Mouse (Mus musculus) kidney, postnatal 14 days (tissue): Measurements from ENCODE around the gene Fastk.
"Not testable (repeated sequence)": the region's sequence is repeated elsewhere in the genome, so short reads cannot be mapped to it uniquely, and the experiment has no call there.

Source experiments
- DNase-seq: peaks from one replicate; pipeline ENCODE4 v3.0.0; 2022; ENCODE audit warnings: mixed read lengths

Fastk gene

GRCm38 (mm10) chr5:24420381-24420780, 24.7 kb downstream of the Fastk start:
- DNase-seq = no peak

DNA sequence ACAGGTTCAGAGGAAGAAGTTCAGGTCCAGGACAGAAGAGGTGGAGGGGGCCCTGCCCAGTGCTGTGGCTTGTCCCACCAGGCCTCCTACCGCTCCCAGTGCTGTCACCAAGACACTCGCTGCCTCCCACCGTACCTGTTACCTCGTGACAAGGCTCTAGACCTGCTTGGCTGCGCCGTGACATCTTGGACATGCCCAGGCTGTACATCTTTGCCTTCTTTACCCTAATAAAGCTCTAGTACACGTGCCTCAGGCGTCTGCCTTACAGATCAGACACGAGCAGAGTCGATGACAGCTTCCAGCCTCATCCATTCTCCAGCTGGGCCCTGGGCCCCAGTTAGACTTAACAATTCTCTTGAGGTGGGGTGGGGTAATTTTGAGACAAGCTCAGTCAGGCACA, 27.5 kb downstream of the Fastk start:
- DNase-seq = no peak

- peak; percentile 72 for DNase-seq
These were observed 28.8 kb downstream of the Fastk start for GRCm38 (mm10) chr5:24416222-24416736.

- no peak for DNase-seq
These were observed 31.1 kb downstream of the Fastk start for GRCm38 (mm10) chr5:24413938-24414337.

- no peak for DNase-seq
These were observed 31.9 kb downstream of the Fastk start, which contains the start of gene Asic3 for GRCm38 (mm10) chr5:24413042-24413693. Asic3 (plus strand) TSS chr5:24413392.

GRCm38 (mm10) chr5:24412063-24412462, 33.0 kb downstream of the Fastk start:
- no peak for DNase-seq

GRCm38 (mm10) chr5:24409466-24409865, 35.6 kb downstream of the Fastk start:
- no peak for DNase-seq

DNA sequence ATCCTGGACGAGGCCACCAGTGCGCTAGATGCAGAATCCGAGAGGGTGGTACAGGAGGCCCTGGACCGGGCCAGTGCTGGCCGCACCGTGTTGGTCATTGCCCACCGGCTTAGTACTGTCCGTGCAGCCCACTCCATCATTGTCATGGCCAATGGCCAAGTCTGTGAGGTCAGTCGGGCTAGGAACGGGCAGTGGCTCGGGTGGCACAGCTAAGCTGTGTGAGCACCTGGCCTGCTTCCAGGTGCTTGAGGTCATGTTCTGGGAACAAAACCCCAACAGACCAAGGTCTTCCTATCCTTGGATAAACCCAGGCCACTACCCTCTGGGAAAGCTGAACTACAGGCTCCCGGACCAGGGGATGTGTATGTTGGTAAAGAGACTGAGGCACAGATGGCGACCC, 36.4 kb downstream of the Fastk start:
- no peak for DNase-seq

- DNase-seq = no peak
These were observed 39.7 kb downstream of the Fastk start for GRCm38 (mm10) chr5:24405389-24405876.

GRCm38 (mm10) chr5:24404594-24405360, 40.3 kb downstream of the Fastk start:
- no peak for DNase-seq

GRCm38 (mm10) chr5:24401969-24402368, 43.1 kb downstream of the Fastk start:
- no peak for DNase-seq

DNA sequence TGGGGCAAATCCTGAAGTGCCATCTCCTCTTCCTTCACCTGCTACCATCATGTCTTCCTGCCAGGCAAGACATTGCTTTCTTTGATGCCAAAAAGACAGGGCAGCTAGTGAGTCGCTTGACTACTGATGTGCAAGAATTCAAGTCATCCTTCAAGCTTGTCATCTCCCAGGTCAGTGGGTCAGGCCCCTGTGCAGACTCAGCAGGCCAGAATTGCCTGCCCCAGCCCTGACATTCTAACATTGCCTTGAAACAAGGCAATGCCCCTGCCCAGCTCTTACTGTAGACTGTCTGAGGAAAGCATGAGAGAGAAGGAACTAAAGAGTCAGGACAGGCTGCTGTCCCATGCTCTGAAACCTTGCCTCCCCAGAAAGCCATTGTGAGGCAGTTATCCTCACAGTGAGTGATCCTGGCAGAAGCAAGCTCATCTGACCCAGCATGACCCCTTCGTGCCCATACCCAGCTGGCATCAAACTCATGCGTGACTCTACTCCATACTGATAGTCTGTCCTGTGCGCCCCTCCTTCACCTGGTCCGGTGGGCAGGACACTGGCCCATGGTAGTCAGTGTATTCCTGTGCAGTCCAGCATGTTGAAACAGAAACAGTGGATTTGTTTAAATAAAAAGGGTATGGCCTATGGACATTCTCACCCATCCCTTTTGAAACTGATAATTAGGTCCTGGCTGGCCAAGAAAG, 44.0 kb downstream of the Fastk start:
- no peak for DNase-seq

DNA sequence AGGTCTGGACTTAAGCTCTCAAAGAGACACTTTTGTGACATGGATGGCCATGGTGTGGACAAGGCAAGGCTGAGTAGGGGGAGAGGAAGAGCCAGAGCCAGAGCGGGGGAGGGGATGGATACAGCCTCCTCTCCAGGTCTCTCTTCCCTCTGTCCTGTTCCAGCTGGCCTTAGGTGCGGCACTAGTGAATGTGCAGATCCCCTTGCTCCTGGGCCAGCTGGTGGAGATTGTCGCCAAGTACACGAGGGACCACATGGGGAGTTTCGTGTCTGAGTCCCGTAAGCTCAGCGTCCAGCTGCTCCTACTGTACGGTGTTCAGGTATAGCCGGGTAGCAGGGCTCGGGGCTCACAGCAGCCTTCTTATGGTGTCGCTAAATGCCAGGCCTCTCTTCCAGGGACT, 44.7 kb downstream of the Fastk start:
- no peak for DNase-seq

- DNase-seq = no peak
These were observed 45.4 kb downstream of the Fastk start for GRCm38 (mm10) chr5:24399686-24400085.

GRCm38 (mm10) chr5:24396254-24396653, 48.8 kb downstream of the Fastk start:
- not testable (repeated sequence) for DNase-seq

DNA sequence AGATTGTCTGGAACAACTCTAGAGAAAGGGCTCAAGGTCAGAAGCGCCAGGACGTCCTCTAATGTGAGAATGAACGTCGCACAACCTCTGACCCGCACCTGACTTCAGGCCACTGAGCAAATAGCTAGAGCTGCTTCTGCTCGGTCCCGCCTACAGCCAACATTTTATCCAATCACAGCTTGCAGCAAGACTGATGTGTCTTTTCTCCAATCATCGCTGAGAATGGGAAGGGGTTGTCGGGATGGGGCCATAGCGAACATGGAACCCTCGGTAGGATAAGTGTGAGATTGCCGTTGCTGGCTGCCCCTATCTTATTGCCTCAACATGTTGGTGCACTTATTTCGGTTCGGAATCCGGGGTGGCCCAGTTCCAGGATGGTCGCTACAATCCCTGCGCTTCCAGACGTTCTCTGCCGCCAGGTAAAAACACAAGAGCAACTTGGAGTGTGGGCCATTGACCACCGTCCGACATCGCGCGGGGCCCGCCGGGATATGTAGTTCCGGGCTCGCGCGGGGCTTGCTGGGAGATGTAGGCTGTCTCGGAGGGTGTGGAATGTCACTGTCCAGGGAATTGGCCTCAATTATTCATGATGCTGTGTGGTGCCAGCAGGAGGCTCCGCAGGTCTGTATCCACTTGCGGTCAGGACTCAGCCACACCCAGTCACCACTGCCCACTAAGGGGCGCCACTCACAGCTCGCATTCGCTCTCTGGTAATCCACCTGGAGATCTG, 50.8 kb downstream of the Fastk start:
- peak; percentile 96 for DNase-seq

DNA sequence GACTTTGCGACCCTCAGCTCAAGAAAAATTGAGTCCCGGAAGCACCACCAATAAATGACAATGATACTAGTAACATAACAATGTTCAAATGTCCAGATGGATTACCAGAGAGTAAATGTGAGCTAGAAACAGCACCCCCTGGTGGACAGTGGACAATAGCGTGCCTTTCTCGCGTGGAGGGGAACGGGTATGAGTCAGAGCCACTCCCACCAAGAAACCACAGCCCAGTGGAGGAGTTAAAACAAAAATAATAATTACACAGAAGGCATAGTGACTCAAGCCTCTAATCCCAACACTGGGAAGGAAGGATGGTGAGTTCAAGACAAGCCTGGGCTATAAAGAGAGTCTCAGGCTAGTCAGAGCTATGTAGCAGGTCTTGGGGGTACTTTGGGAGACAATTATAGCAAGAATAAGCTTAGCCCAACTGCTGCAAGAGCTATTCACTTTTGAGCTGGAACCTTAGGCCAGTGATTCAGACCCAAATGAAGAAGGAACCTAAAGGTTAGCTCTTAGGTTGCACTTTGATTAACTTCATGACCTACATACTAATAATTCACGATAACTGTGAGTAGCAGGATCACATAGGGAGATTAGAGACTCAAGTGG, 51.6 kb downstream of the Fastk start, which contains the start of gene Abcb8:
TSS of gene Abcb8 (plus strand) at position 272 of the 606 bp plus-strand sequence.
- DNase-seq = peak; percentile 84

DNA sequence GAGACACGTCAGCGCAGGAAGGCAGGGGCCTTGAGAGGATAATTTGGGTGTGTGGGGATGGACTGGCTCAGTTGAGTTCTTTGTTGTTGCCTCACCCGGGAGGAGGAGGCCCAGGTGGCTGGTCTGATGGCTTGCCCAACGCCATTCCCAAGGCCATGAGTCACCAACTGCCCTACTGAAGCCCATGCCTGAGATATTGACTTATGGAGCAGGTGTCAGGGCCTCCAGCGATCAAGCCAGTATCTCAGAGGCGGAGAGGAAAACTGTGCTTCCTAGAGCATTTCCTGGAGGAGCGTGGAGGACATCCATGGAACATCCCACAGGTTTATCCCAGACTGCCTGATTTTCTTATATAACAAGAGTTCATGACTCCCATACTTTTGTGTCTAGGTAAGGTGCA, 52.4 kb downstream of the Fastk start:
- no peak for DNase-seq

- DNase-seq = no peak
These were observed 53.2 kb downstream of the Fastk start, which contains the start of gene Atg9b for GRCm38 (mm10) chr5:24391864-24392263. Atg9b (minus strand) TSS chr5:24392143.

- DNase-seq = no peak
These were observed 55.4 kb downstream of the Fastk start for GRCm38 (mm10) chr5:24389658-24390020.

DNA sequence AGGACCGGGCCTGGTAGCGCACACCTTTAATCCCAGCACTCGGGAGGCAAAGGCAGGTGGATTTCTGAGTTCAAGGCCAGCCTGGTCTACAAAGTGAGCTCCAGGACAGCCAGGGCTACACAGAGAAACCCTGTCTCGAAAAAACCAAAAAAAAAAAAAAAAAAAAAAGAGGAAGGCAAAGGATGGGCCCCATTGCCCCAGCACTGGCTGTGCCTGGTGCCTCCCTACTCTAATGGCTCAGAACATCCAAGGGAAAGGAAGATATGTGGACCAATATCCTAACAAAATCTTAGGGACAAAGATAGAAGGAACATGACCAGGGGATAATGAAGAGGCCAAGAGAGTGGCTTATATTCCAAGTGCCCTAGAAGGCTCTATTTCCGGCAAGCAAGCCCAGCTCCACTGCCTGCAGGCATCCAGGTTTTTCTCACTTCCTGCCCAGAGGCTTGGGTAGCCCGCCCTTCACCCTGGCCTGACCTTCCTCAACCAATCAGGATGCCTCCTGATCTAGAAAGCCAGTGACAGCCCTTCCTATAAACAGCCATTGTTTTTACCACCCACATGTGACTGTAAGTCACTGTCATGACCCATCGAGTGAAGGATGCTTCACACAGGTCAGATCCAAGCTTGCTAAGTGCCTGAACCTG, 56.0 kb downstream of the Fastk start:
- DNase-seq = peak; percentile 44
